Mouse (Mus musculus): Measurements from ENCODE around the gene Vps35l. TPM values are rescaled to one million over a fixed set of nuclear protein-coding genes. Genes with fewer than 3 reads are reported as not detected.

The Vps35l gene
- polyA plus RNA-seq, 1 experiment from 2014 or later, result 73.7 TPM

- Histone ChIP-seq H3K4me3 (replicated peaks) (no peak overlapping the region), H3K4me1 (replicated peaks) (peaks cover 5% of the 10 kb centered on the region; the same call in 1 of the 2 replicates), H3K27me3 (no peaks in the 10 kb centered on the region), H3K27ac (no peak overlapping the region), H3K9ac (replicated peaks) (no peak overlapping the region), H3K4me2 (no peak overlapping the region), H3K9me3 (no peaks in the 10 kb centered on the region), H3K36me3 (peaks cover 43% of the 10 kb centered on the region)
- WGBS, result 88% methylated on average over 12 of the region's 12 CpGs
- ATAC-seq (ENCODE audit: insufficient number of reproducible peaks, insufficient read depth, low FRiP score, low TSS enrichment, low read depth), result no peak
Measured at GRCm38 (mm10) chr7:118821887-118822556, 82.0 kb downstream of the Vps35l start.

GRCm38 (mm10) chr7:118824451-118824850, 84.4 kb downstream of the Vps35l start:
- 58% methylated on average over 7 of the region's 7 CpGs for WGBS
- no peaks in the 10 kb centered on the region for H3K27me3 ChIP-seq
- no peak overlapping the region for H3K9ac ChIP-seq (replicated peaks)
- no peaks in the 10 kb centered on the region for H3K9me3 ChIP-seq
- no peak overlapping the region for H3K27ac ChIP-seq
- peaks cover 44% of the 10 kb centered on the region for H3K36me3 ChIP-seq
- no peak for ATAC-seq (ENCODE audit: insufficient number of reproducible peaks, insufficient read depth, low FRiP score, low TSS enrichment, low read depth)
- H3K4me3 ChIP-seq (replicated peaks), result no peak overlapping the region
- no peak overlapping the region for H3K4me2 ChIP-seq
- peaks cover 5% of the 10 kb centered on the region; the same call in 1 of the 2 replicates for H3K4me1 ChIP-seq (replicated peaks)

- 83% methylated on average over 5 of the region's 5 CpGs for WGBS
- peaks cover 5% of the 10 kb centered on the region for H3K4me1 ChIP-seq (replicated peaks)
- H3K9ac ChIP-seq (replicated peaks), result no peak overlapping the region
- ATAC-seq (ENCODE audit: insufficient number of reproducible peaks, insufficient read depth, low FRiP score, low TSS enrichment, low read depth), result no peak
- H3K36me3 ChIP-seq, result peaks cover 41% of the 10 kb centered on the region
- H3K27me3 ChIP-seq, result no peaks in the 10 kb centered on the region
- H3K27ac ChIP-seq, result no peak overlapping the region
- H3K4me2 ChIP-seq, result no peak overlapping the region
- H3K4me3 ChIP-seq (replicated peaks), result no peak overlapping the region
- H3K9me3 ChIP-seq, result no peaks in the 10 kb centered on the region
Measured at GRCm38 (mm10) chr7:118827975-118828416, 88.0 kb downstream of the Vps35l start.

- H3K27me3 ChIP-seq, result no peaks in the 10 kb centered on the region
Measured at GRCm38 (mm10) chr7:118837901-118838300, 97.9 kb downstream of the Vps35l start.

GRCm38 (mm10) chr7:118841030-118841745, 101.2 kb downstream of the Vps35l start:
- Histone ChIP-seq H3K9me3 (no peaks in the 10 kb centered on the region), H3K36me3 (peaks cover 98% of the 10 kb centered on the region), H3K4me2 (no peak overlapping the region), H3K27me3 (no peaks in the 10 kb centered on the region), H3K4me3 (replicated peaks) (no peak overlapping the region), H3K27ac (no peak overlapping the region), H3K4me1 (replicated peaks) (0 out of 2 replicates have a peak, but pooled peaks cover 3% of the 10 kb centered on the region), H3K9ac (replicated peaks) (no peak overlapping the region)
- WGBS, result 77% methylated on average over 8 of the region's 8 CpGs
- no peak for ATAC-seq (ENCODE audit: insufficient number of reproducible peaks, insufficient read depth, low FRiP score, low TSS enrichment, low read depth)

More at GRCm38 (mm10) chr7:118837901-118838300, 97.9 kb downstream of the Vps35l start:
- Histone ChIP-seq H3K4me3 (replicated peaks) (no peak overlapping the region), H3K9me3 (no peaks in the 10 kb centered on the region), H3K4me2 (no peak overlapping the region), H3K36me3 (peaks cover 96% of the 10 kb centered on the region), H3K4me1 (replicated peaks) (0 out of 2 replicates have a peak, but pooled peaks cover under 1% of the 10 kb centered on the region), H3K27ac (no peak overlapping the region), H3K9ac (replicated peaks) (no peak overlapping the region)
- WGBS, result 84% methylated on average over 5 of the region's 5 CpGs
- no peak for ATAC-seq (ENCODE audit: insufficient number of reproducible peaks, insufficient read depth, low FRiP score, low TSS enrichment, low read depth)

GRCm38 (mm10) chr7:118841796-118842195, 101.8 kb downstream of the Vps35l start:
- no peak for ATAC-seq (ENCODE audit: insufficient number of reproducible peaks, insufficient read depth, low FRiP score, low TSS enrichment, low read depth)
- no peaks in the 10 kb centered on the region for H3K27me3 ChIP-seq
- no peaks in the 10 kb centered on the region for H3K9me3 ChIP-seq
- peaks cover 98% of the 10 kb centered on the region for H3K36me3 ChIP-seq
- no peak overlapping the region for H3K27ac ChIP-seq
- H3K4me2 ChIP-seq, result no peak overlapping the region
- H3K4me3 ChIP-seq (replicated peaks), result no peak overlapping the region
- WGBS, result 50% methylated on average over 1 of the region's 1 CpGs
- H3K4me1 ChIP-seq (replicated peaks), result 0 out of 2 replicates have a peak, but pooled peaks cover 3% of the 10 kb centered on the region
- no peak overlapping the region for H3K9ac ChIP-seq (replicated peaks)

GRCm38 (mm10) chr7:118842938-118843337, 102.9 kb downstream of the Vps35l start:
- Histone ChIP-seq H3K4me2 (no peak overlapping the region), H3K9ac (replicated peaks) (no peak overlapping the region), H3K4me3 (replicated peaks) (no peak overlapping the region), H3K4me1 (replicated peaks) (0 out of 2 replicates have a peak, but pooled peaks cover 3% of the 10 kb centered on the region), H3K27me3 (no peaks in the 10 kb centered on the region), H3K36me3 (peaks cover 98% of the 10 kb centered on the region), H3K27ac (0 out of 2 replicates have a peak overlapping the region, but pooled peaks have one; percentile 41), H3K9me3 (no peaks in the 10 kb centered on the region)
- ATAC-seq (ENCODE audit: insufficient number of reproducible peaks, insufficient read depth, low FRiP score, low TSS enrichment, low read depth), result no peak
- WGBS, result 69% methylated on average over 4 of the region's 4 CpGs

GRCm38 (mm10) chr7:118845141-118845540, 105.1 kb downstream of the Vps35l start:
- no peak overlapping the region for H3K27ac ChIP-seq
- no peaks in the 10 kb centered on the region for H3K27me3 ChIP-seq
- H3K9me3 ChIP-seq, result no peaks in the 10 kb centered on the region
- no peak overlapping the region for H3K4me2 ChIP-seq
- H3K4me1 ChIP-seq (replicated peaks), result 0 out of 2 replicates have a peak, but pooled peaks cover 3% of the 10 kb centered on the region
- H3K9ac ChIP-seq (replicated peaks), result no peak overlapping the region
- H3K36me3 ChIP-seq, result peaks cover 99% of the 10 kb centered on the region
- no peak for ATAC-seq (ENCODE audit: insufficient number of reproducible peaks, insufficient read depth, low FRiP score, low TSS enrichment, low read depth)
- WGBS, result 90% methylated on average over 5 of the region's 5 CpGs
- no peak overlapping the region for H3K4me3 ChIP-seq (replicated peaks)

GRCm38 (mm10) chr7:118846329-118846728, 106.3 kb downstream of the Vps35l start:
- WGBS, result 94% methylated on average over 4 of the region's 4 CpGs
- no peaks in the 10 kb centered on the region for H3K27me3 ChIP-seq
- no peak overlapping the region for H3K4me2 ChIP-seq
- no peak overlapping the region for H3K9ac ChIP-seq (replicated peaks)
- 0 out of 2 replicates have a peak, but pooled peaks cover 3% of the 10 kb centered on the region for H3K4me1 ChIP-seq (replicated peaks)
- no peaks in the 10 kb centered on the region for H3K9me3 ChIP-seq
- no peak overlapping the region for H3K4me3 ChIP-seq (replicated peaks)
- ATAC-seq (ENCODE audit: insufficient number of reproducible peaks, insufficient read depth, low FRiP score, low TSS enrichment, low read depth), result no peak
- H3K27ac ChIP-seq, result no peak overlapping the region
- H3K36me3 ChIP-seq, result peaks cover 100% of the 10 kb centered on the region

GRCm38 (mm10) chr7:118848796-118849195, 108.8 kb downstream of the Vps35l start:
- WGBS, result 73% methylated on average over 10 of the region's 10 CpGs
- Histone ChIP-seq H3K4me1 (replicated peaks) (no peaks in the 10 kb centered on the region), H3K27me3 (no peaks in the 10 kb centered on the region), H3K9me3 (no peaks in the 10 kb centered on the region), H3K27ac (no peak overlapping the region), H3K4me3 (replicated peaks) (no peak overlapping the region), H3K4me2 (no peak overlapping the region), H3K36me3 (peaks cover 94% of the 10 kb centered on the region), H3K9ac (replicated peaks) (no peak overlapping the region)
- ATAC-seq (ENCODE audit: insufficient number of reproducible peaks, insufficient read depth, low FRiP score, low TSS enrichment, low read depth), result no peak

GRCm38 (mm10) chr7:118849543-118850250, 109.7 kb downstream of the Vps35l start:
- Histone ChIP-seq H3K4me2 (no peak overlapping the region), H3K4me1 (replicated peaks) (peaks cover 8% of the 10 kb centered on the region), H3K4me3 (replicated peaks) (no peak overlapping the region), H3K27ac (no peak overlapping the region), H3K9me3 (no peaks in the 10 kb centered on the region), H3K27me3 (no peaks in the 10 kb centered on the region), H3K9ac (replicated peaks) (no peak overlapping the region), H3K36me3 (peaks cover 85% of the 10 kb centered on the region)
- ATAC-seq (ENCODE audit: insufficient number of reproducible peaks, insufficient read depth, low FRiP score, low TSS enrichment, low read depth), result no peak
- WGBS, result 82% methylated on average over 5 of the region's 5 CpGs
